Mouse (Mus musculus): ENCODE measurements around the gene Atp2a1. TPM values are rescaled to one million over a fixed set of nuclear protein-coding genes. Genes with fewer than 3 reads are reported as not detected.

Gene Atp2a1
- polyA plus RNA-seq, 1 experiment from 2014 or later, result not detected

- Histone ChIP-seq H3K36me3 (ENCODE audit: control insufficient read depth, insufficient read depth, low read length) (peaks cover 8% of the 10 kb centered on the region; the same call in 1 of the 2 replicates), H3K9me3 (ENCODE audit: control insufficient read depth, low read length) (no peaks in the 10 kb centered on the region), H3K4me1 (replicated peaks; ENCODE audit: control insufficient read depth, insufficient read depth, low read length) (no peaks in the 10 kb centered on the region), H3K27me3 (ENCODE audit: control insufficient read depth, insufficient read depth, low read length) (no peaks in the 10 kb centered on the region), H3K27ac (ENCODE audit: low read depth, low read length) (no peak overlapping the region), H3K9ac (ENCODE audit: low read length) (no peak overlapping the region), H3K4me3 (ENCODE audit: low read depth, low read length) (no peak overlapping the region), H3K4me2 (ENCODE audit: low read depth, low read length, severe bottlenecking) (no peak overlapping the region)
- 67% methylated on average over 4 of the region's 4 CpGs for WGBS
- no peak for DNase-seq (ENCODE audit: low spot score)
- no peak for ATAC-seq (replicated peaks; ENCODE audit: low FRiP score)
Measured at GRCm38 (mm10) chr7:126464121-126464520, 1.2 kb upstream of the Atp2a1 start.

GRCm38 (mm10) chr7:126463547-126463946 lies 639 bp upstream of the Atp2a1 start:
- ATAC-seq (replicated peaks; ENCODE audit: low FRiP score), result no peak
- H3K4me1 ChIP-seq (replicated peaks; ENCODE audit: control insufficient read depth, insufficient read depth, low read length), result no peaks in the 10 kb centered on the region
- H3K27ac ChIP-seq (ENCODE audit: low read depth, low read length), result no peak overlapping the region

GRCm38 (mm10) chr7:126461626-126462025 lies 1.3 kb downstream of the Atp2a1 start:
- no peaks in the 10 kb centered on the region for H3K4me1 ChIP-seq (replicated peaks; ENCODE audit: control insufficient read depth, insufficient read depth, low read length)

More at GRCm38 (mm10) chr7:126463547-126463946, 639 bp upstream of the Atp2a1 start:
- no peak for DNase-seq (ENCODE audit: low spot score)
- Histone ChIP-seq H3K27me3 (ENCODE audit: control insufficient read depth, insufficient read depth, low read length) (no peaks in the 10 kb centered on the region), H3K9me3 (ENCODE audit: control insufficient read depth, low read length) (no peaks in the 10 kb centered on the region), H3K4me2 (ENCODE audit: low read depth, low read length, severe bottlenecking) (no peak overlapping the region), H3K4me3 (ENCODE audit: low read depth, low read length) (no peak overlapping the region), H3K9ac (ENCODE audit: low read length) (no peak overlapping the region), H3K36me3 (ENCODE audit: control insufficient read depth, insufficient read depth, low read length) (peaks cover 2% of the 10 kb centered on the region; the same call in 1 of the 2 replicates)
- whole genome bisulfite sequencing, result 66% methylated on average over 4 of the region's 4 CpGs

GRCm38 (mm10) chr7:126460623-126461399 lies 2.1 kb downstream of the Atp2a1 start:
- Histone ChIP-seq H3K9me3 (ENCODE audit: control insufficient read depth, low read length) (no peaks in the 10 kb centered on the region), H3K4me3 (ENCODE audit: low read depth, low read length) (no peak overlapping the region), H3K4me2 (ENCODE audit: low read depth, low read length, severe bottlenecking) (no peak overlapping the region), H3K36me3 (ENCODE audit: control insufficient read depth, insufficient read depth, low read length) (no peaks in the 10 kb centered on the region), H3K27ac (ENCODE audit: low read depth, low read length) (no peak overlapping the region), H3K9ac (ENCODE audit: low read length) (no peak overlapping the region), H3K27me3 (ENCODE audit: control insufficient read depth, insufficient read depth, low read length) (no peaks in the 10 kb centered on the region), H3K4me1 (replicated peaks; ENCODE audit: control insufficient read depth, insufficient read depth, low read length) (no peaks in the 10 kb centered on the region)
- DNase-seq (ENCODE audit: low spot score) (no peak), ATAC-seq (replicated peaks; ENCODE audit: low FRiP score) (no peak)
- WGBS, result 58% methylated on average over 10 of the region's 10 CpGs

More at GRCm38 (mm10) chr7:126461626-126462025, 1.3 kb downstream of the Atp2a1 start:
- H3K36me3 ChIP-seq (ENCODE audit: control insufficient read depth, insufficient read depth, low read length), result no peaks in the 10 kb centered on the region
- WGBS, result 63% methylated on average over 3 of the region's 3 CpGs
- no peak overlapping the region for H3K9ac ChIP-seq (ENCODE audit: low read length)
- H3K4me2 ChIP-seq (ENCODE audit: low read depth, low read length, severe bottlenecking), result no peak overlapping the region
- no peak overlapping the region for H3K4me3 ChIP-seq (ENCODE audit: low read depth, low read length)
- DNase-seq (ENCODE audit: low spot score) (no peak), ATAC-seq (replicated peaks; ENCODE audit: low FRiP score) (no peak)
- no peaks in the 10 kb centered on the region for H3K9me3 ChIP-seq (ENCODE audit: control insufficient read depth, low read length)
- no peak overlapping the region for H3K27ac ChIP-seq (ENCODE audit: low read depth, low read length)
- no peaks in the 10 kb centered on the region for H3K27me3 ChIP-seq (ENCODE audit: control insufficient read depth, insufficient read depth, low read length)

- H3K9ac ChIP-seq (ENCODE audit: low read length), result no peak overlapping the region
- no peak overlapping the region for H3K4me2 ChIP-seq (ENCODE audit: low read depth, low read length, severe bottlenecking)
- DNase-seq (ENCODE audit: low spot score) (no peak), ATAC-seq (replicated peaks; ENCODE audit: low FRiP score) (no peak)
- no peaks in the 10 kb centered on the region for H3K27me3 ChIP-seq (ENCODE audit: control insufficient read depth, insufficient read depth, low read length)
- H3K4me3 ChIP-seq (ENCODE audit: low read depth, low read length), result no peak overlapping the region
- H3K4me1 ChIP-seq (replicated peaks; ENCODE audit: control insufficient read depth, insufficient read depth, low read length), result no peaks in the 10 kb centered on the region
- no peaks in the 10 kb centered on the region for H3K9me3 ChIP-seq (ENCODE audit: control insufficient read depth, low read length)
- no peak overlapping the region for H3K27ac ChIP-seq (ENCODE audit: low read depth, low read length)
- WGBS, result 85% methylated on average over 11 of the region's 11 CpGs
- no peaks in the 10 kb centered on the region for H3K36me3 ChIP-seq (ENCODE audit: control insufficient read depth, insufficient read depth, low read length)
Measured at GRCm38 (mm10) chr7:126458844-126459618, 3.9 kb downstream of the Atp2a1 start.

- Histone ChIP-seq H3K4me3 (ENCODE audit: low read depth, low read length) (no peak overlapping the region), H3K4me2 (ENCODE audit: low read depth, low read length, severe bottlenecking) (no peak overlapping the region), H3K9ac (ENCODE audit: low read length) (no peak overlapping the region), H3K27ac (ENCODE audit: low read depth, low read length) (no peak overlapping the region), H3K27me3 (ENCODE audit: control insufficient read depth, insufficient read depth, low read length) (no peaks in the 10 kb centered on the region), H3K4me1 (replicated peaks; ENCODE audit: control insufficient read depth, insufficient read depth, low read length) (no peaks in the 10 kb centered on the region), H3K9me3 (ENCODE audit: control insufficient read depth, low read length) (no peaks in the 10 kb centered on the region), H3K36me3 (ENCODE audit: control insufficient read depth, insufficient read depth, low read length) (no peaks in the 10 kb centered on the region)
- ATAC-seq (replicated peaks; ENCODE audit: low FRiP score) (no peak), DNase-seq (ENCODE audit: low spot score) (no peak)
- 86% methylated on average over 5 of the region's 5 CpGs for WGBS
Measured at GRCm38 (mm10) chr7:126458225-126458624, 4.7 kb downstream of the Atp2a1 start.

GRCm38 (mm10) chr7:126456382-126457266 lies 6.3 kb downstream of the Atp2a1 start:
- Histone ChIP-seq H3K9me3 (ENCODE audit: control insufficient read depth, low read length) (no peaks in the 10 kb centered on the region), H3K4me3 (ENCODE audit: low read depth, low read length) (no peak overlapping the region), H3K4me1 (replicated peaks; ENCODE audit: control insufficient read depth, insufficient read depth, low read length) (no peaks in the 10 kb centered on the region), H3K9ac (ENCODE audit: low read length) (no peak overlapping the region), H3K27me3 (ENCODE audit: control insufficient read depth, insufficient read depth, low read length) (no peaks in the 10 kb centered on the region), H3K36me3 (ENCODE audit: control insufficient read depth, insufficient read depth, low read length) (no peaks in the 10 kb centered on the region), H3K4me2 (ENCODE audit: low read depth, low read length, severe bottlenecking) (no peak overlapping the region), H3K27ac (ENCODE audit: low read depth, low read length) (no peak overlapping the region)
- no peak for ATAC-seq (replicated peaks; ENCODE audit: low FRiP score)
- 87% methylated on average over 17 of the region's 17 CpGs for WGBS
- no peak for DNase-seq (ENCODE audit: low spot score)

- WGBS, result 73% methylated on average over 2 of the region's 2 CpGs
- Histone ChIP-seq H3K27ac (ENCODE audit: low read depth, low read length) (no peak overlapping the region), H3K4me2 (ENCODE audit: low read depth, low read length, severe bottlenecking) (no peak overlapping the region), H3K4me3 (ENCODE audit: low read depth, low read length) (no peak overlapping the region), H3K9me3 (ENCODE audit: control insufficient read depth, low read length) (no peaks in the 10 kb centered on the region), H3K36me3 (ENCODE audit: control insufficient read depth, insufficient read depth, low read length) (no peaks in the 10 kb centered on the region), H3K27me3 (ENCODE audit: control insufficient read depth, insufficient read depth, low read length) (no peaks in the 10 kb centered on the region), H3K9ac (ENCODE audit: low read length) (no peak overlapping the region), H3K4me1 (replicated peaks; ENCODE audit: control insufficient read depth, insufficient read depth, low read length) (no peaks in the 10 kb centered on the region)
- DNase-seq (ENCODE audit: low spot score), result no peak
- no peak for ATAC-seq (replicated peaks; ENCODE audit: low FRiP score)
Measured at GRCm38 (mm10) chr7:126455242-126455641, 7.7 kb downstream of the Atp2a1 start.

All from forebrain, embryonic 11.5 days (tissue).